In genomic region chr5:40735660-40736059, GRCm38 (mm10) we compare ENCODE assay signal across 21 mouse cellular contexts.
DNase-seq lines count a peak whose midpoint lies in the region; ATAC-seq lines count a peak whose summit lies in the region.
"Had no signal": no experiment of that assay in that cellular context is flagged by ENCODE, and none has a peak within 500 bp of the region (broad histone marks: within the 10 kb centered on the region; RNA-seq: fewer than 3 reads in every experiment).

No protein-coding gene starts in this region.

- ATAC-seq in frontal cortex, adult (ENCODE audit: low TSS enrichment): peak; percentile 97
- ATAC-seq: activated CD4-positive, CD25-positive, alpha-beta regulatory T cell, adult 4 months; forebrain, embryonic 13.5 days; forebrain, embryonic 16.5 days; hindbrain, postnatal 0 days; inflammation-experienced regulatory T-cells, adult 6 months had no signal

- DNase-seq in frontal cortex, postnatal 25 days (ENCODE audit: low spot score in 2 of 2): no peak
- DNase-seq in left cerebral cortex, adult 18-20 months (ENCODE audit: low spot score in 2 of 2): peak; percentile 6 to 14
- no peak for DNase-seq in left cerebral cortex, adult 11 months (ENCODE audit: low spot score)
- peak; percentile 29 to 34 for DNase-seq in right cerebral cortex, adult 2 months (ENCODE audit: low spot score in 2 of 2)
- no peak for DNase-seq in right cerebral cortex, postnatal 14 days
- DNase-seq: adrenal gland, adult 8-10 months; adrenal gland, postnatal 25 days; cerebellum, adult 18-20 months; cerebellum, adult 9-10 months; cerebellum, postnatal 14 days; gastrocnemius, postnatal 10 days; gastrocnemius, postnatal 36 days; heart, adult 2 months; heart, postnatal 14 days; heart, postnatal 4 days had no signal

Comparison
In these comparisons a context has a peak if more than half of its experiments do, and no peak if none do; other contexts are left out.
1. DNase-seq: peak in left cerebral cortex, adult 18-20 months (2 of 2) and right cerebral cortex, adult 2 months (2 of 2); none in frontal cortex, postnatal 25 days (0 of 2), left cerebral cortex, adult 11 months (single experiment) and right cerebral cortex, postnatal 14 days (single experiment).